Comparison of ENCODE assay signal across 15 mouse cellular contexts in genomic region chr16:34184721-34185120, GRCm38 (mm10).
DNase-seq lines count a peak whose midpoint lies in the region; ATAC-seq and TF ChIP-seq lines count a peak whose summit lies in the region.
"Had no signal": no experiment of that assay in that cellular context is flagged by ENCODE, and none has a peak within 500 bp of the region (broad histone marks: within the 10 kb centered on the region; RNA-seq: fewer than 3 reads in every experiment).

No protein-coding gene starts in this region.

- H3K36me3 ChIP-seq in kidney, embryonic 16.5 days (ENCODE audit: insufficient read depth, low read length) = peaks cover 10% of the 10 kb centered on the region
- peaks cover 18% of the 10 kb centered on the region for H3K36me3 ChIP-seq in midbrain, postnatal 0 days (ENCODE audit: insufficient read depth, low read length)
- peaks cover 31% of the 10 kb centered on the region for H3K36me3 ChIP-seq in midbrain, embryonic 15.5 days (replicated peaks)
- H3K36me3 ChIP-seq in small intestine, adult 2 months (ENCODE audit: control insufficient read depth, insufficient read depth, low read length) = no peaks in the 10 kb centered on the region
- H3K36me3 ChIP-seq: liver, embryonic 13.5 days had no signal

- no peak overlapping the region for H3K9ac ChIP-seq in kidney, embryonic 16.5 days (replicated peaks; ENCODE audit: low read length)
- no peak overlapping the region for H3K9ac ChIP-seq in midbrain, postnatal 0 days (replicated peaks; ENCODE audit: low read length, poor library complexity, severe bottlenecking)
- no peak overlapping the region for H3K9ac ChIP-seq in midbrain, embryonic 15.5 days
- H3K9ac ChIP-seq: liver, embryonic 13.5 days had no signal

- no peak overlapping the region for H3K4me3 ChIP-seq in kidney, embryonic 16.5 days (ENCODE audit: low read length)
- H3K4me3 ChIP-seq in midbrain, postnatal 0 days (ENCODE audit: low read depth, low read length) = no peak overlapping the region
- no peak overlapping the region for H3K4me3 ChIP-seq in midbrain, embryonic 15.5 days
- no peak overlapping the region for H3K4me3 ChIP-seq in small intestine, adult 2 months (ENCODE audit: low read depth, low read length)
- H3K4me3 ChIP-seq: liver, embryonic 13.5 days; midbrain, embryonic 10.5 days had no signal

- 82% methylated on average over 3 of the region's 3 CpGs for WGBS in kidney, embryonic 16.5 days
- WGBS in midbrain, postnatal 0 days = 76% methylated on average over 3 of the region's 3 CpGs
- 80% methylated on average over 3 of the region's 3 CpGs for WGBS in midbrain, embryonic 15.5 days
- WGBS in small intestine, adult 2 months = 47% methylated on average over 3 of the region's 3 CpGs

- no peaks in the 10 kb centered on the region for H3K4me1 ChIP-seq in kidney, embryonic 16.5 days (ENCODE audit: insufficient read depth, low read length)
- no peaks in the 10 kb centered on the region for H3K4me1 ChIP-seq in midbrain, postnatal 0 days (ENCODE audit: insufficient read depth, low read length)
- H3K4me1 ChIP-seq in midbrain, embryonic 15.5 days = peaks cover 3% of the 10 kb centered on the region; the same call in 1 of the 2 replicates
- no peaks in the 10 kb centered on the region for H3K4me1 ChIP-seq in small intestine, adult 2 months (ENCODE audit: control insufficient read depth, insufficient read depth, insufficient read length, low read length)
- H3K4me1 ChIP-seq: liver, embryonic 13.5 days; midbrain, embryonic 10.5 days had no signal

- DNase-seq in adrenal gland, adult 2 months = peak; percentile 12
- DNase-seq in adrenal gland, adult 18-20 months (ENCODE audit: low spot score in 2 of 2) = no peak
- DNase-seq in kidney, adult 11 months = peak; percentile 8
- DNase-seq in midbrain, postnatal 0 days (ENCODE audit: low spot score) = peak; percentile 22
- no peak for DNase-seq in ovary, adult 18-20 months (ENCODE audit: low spot score)
- DNase-seq: cerebellum, adult 18-20 months; gastrocnemius, postnatal 10 days; liver, embryonic 13.5 days; retina, postnatal 1 day; thymus, postnatal 4 days had no signal

- no peak overlapping the region for H3K27ac ChIP-seq in kidney, embryonic 16.5 days (ENCODE audit: low read length)
- H3K27ac ChIP-seq in midbrain, postnatal 0 days (ENCODE audit: low read depth, low read length) = no peak overlapping the region
- H3K27ac ChIP-seq in midbrain, embryonic 15.5 days = no peak overlapping the region
- no peak overlapping the region for H3K27ac ChIP-seq in small intestine, adult 2 months (ENCODE audit: insufficient read depth, low read depth, low read length)
- H3K27ac ChIP-seq: liver, embryonic 13.5 days; midbrain, embryonic 10.5 days had no signal

- peak; percentile 46 for TF ChIP-seq CTCF in midbrain, postnatal 0 days (IDR thresholded peaks at IDR 0.05)
- TF ChIP-seq CTCF in small intestine, adult 2 months (IDR thresholded peaks at IDR 0.05; ENCODE audit: extremely low read depth, insufficient read length, insufficient replicate concordance, low read depth, low read length) = peak; percentile 13; the same call in 1 of the 2 replicates

- no peak for ATAC-seq in kidney, embryonic 16.5 days (ENCODE audit: low FRiP score, low TSS enrichment)
- ATAC-seq in midbrain, postnatal 0 days (ENCODE audit: low FRiP score) = no peak
- no peak for ATAC-seq in midbrain, embryonic 15.5 days (replicated peaks)
- ATAC-seq: inflammation-experienced regulatory T-cells, adult 6 months had no signal

- H3K27me3 ChIP-seq in kidney, embryonic 16.5 days (ENCODE audit: insufficient read depth, low read length) = no peaks in the 10 kb centered on the region
- H3K27me3 ChIP-seq in midbrain, postnatal 0 days (ENCODE audit: insufficient read depth, low read length) = no peaks in the 10 kb centered on the region
- no peaks in the 10 kb centered on the region for H3K27me3 ChIP-seq in midbrain, embryonic 15.5 days (replicated peaks)
- no peaks in the 10 kb centered on the region for H3K27me3 ChIP-seq in small intestine, adult 2 months (ENCODE audit: control insufficient read depth, insufficient read depth, low read length)

- H3K4me2 ChIP-seq in kidney, embryonic 16.5 days (replicated peaks; ENCODE audit: low read depth, low read length) = no peak overlapping the region
- no peak overlapping the region for H3K4me2 ChIP-seq in midbrain, postnatal 0 days (ENCODE audit: low read depth, low read length, poor library complexity, severe bottlenecking)
- H3K4me2 ChIP-seq in midbrain, embryonic 15.5 days = no peak overlapping the region
- H3K4me2 ChIP-seq: liver, embryonic 13.5 days had no signal

- no peak for TF ChIP-seq POLR2A in small intestine, adult 2 months (IDR thresholded peaks at IDR 0.05; ENCODE audit: low read depth, low read length)

- no peaks in the 10 kb centered on the region for H3K9me3 ChIP-seq in kidney, embryonic 16.5 days (ENCODE audit: low read length)
- no peaks in the 10 kb centered on the region for H3K9me3 ChIP-seq in midbrain, postnatal 0 days (ENCODE audit: low read length)
- no peaks in the 10 kb centered on the region for H3K9me3 ChIP-seq in midbrain, embryonic 15.5 days
- H3K9me3 ChIP-seq: liver, embryonic 13.5 days; midbrain, embryonic 10.5 days had no signal

Comparison
In these comparisons a context has a peak if more than half of its experiments do, and no peak if none do; other contexts are left out.
1. DNase-seq: peak in adrenal gland, adult 2 months (single experiment), kidney, adult 11 months (single experiment) and midbrain, postnatal 0 days (single experiment); none in adrenal gland, adult 18-20 months (0 of 2) and ovary, adult 18-20 months (single experiment).